Mouse (Mus musculus) stomach, postnatal 0 days (tissue): ENCODE measurements around the gene Itfg2. TPM values are rescaled to one million over a fixed set of nuclear protein-coding genes. Genes with fewer than 3 reads are reported as not detected.

Experiments
- ATAC-seq: fragments of 200-750 bp; cut with Nextera tagmentation; 2 replicates; pipeline ENCODE4 v1.8.0; 2017; ENCODE audit not compliant: low FRiP score, low TSS enrichment
- DNase-seq: peaks from one replicate; pipeline ENCODE4 v3.0.0-alpha.2; 2016; ENCODE audit warnings: low spot score
- H3K27ac ChIP-seq: fragments of 300-500 bp; sonication (generic); replicated peaks from 2 replicates; pipeline ENCODE4 v1.5.1; 2014; ENCODE audit warnings: mild to moderate bottlenecking, control low read depth
- H3K27me3 ChIP-seq: fragments of 300-500 bp; sonication (generic); 2 replicates; pipeline ENCODE4 v1.6.1; 2014; ENCODE audit warnings: low read length; ENCODE audit not compliant: control insufficient read depth, insufficient read depth
- H3K36me3 ChIP-seq: fragments of 300-500 bp; sonication (generic); 2 replicates; pipeline ENCODE4 v1.6.1; 2014; ENCODE audit warnings: low read length, mixed read lengths; ENCODE audit not compliant: control insufficient read depth, insufficient read depth
- H3K4me1 ChIP-seq: fragments of 300-500 bp; sonication (generic); replicated peaks from 2 replicates; pipeline ENCODE4 v1.6.1; 2014; ENCODE audit warnings: antibody characterized with exemption; ENCODE audit not compliant: control insufficient read depth, insufficient read depth
- H3K4me2 ChIP-seq: fragments of 300-500 bp; sonication (generic); replicated peaks from 2 replicates; pipeline ENCODE4 v1.6.1; 2014; ENCODE audit warnings: low read depth, mild to moderate bottlenecking, control low read depth, moderate library complexity
- H3K4me3 ChIP-seq: fragments of 300-500 bp; sonication (generic); 2 replicates; pipeline ENCODE4 v1.5.1; 2014; ENCODE audit warnings: low read depth, low read length, control low read depth
- H3K9ac ChIP-seq: fragments of 300-500 bp; sonication (generic); 2 replicates; pipeline ENCODE4 v1.6.1; 2014; ENCODE audit warnings: mild to moderate bottlenecking, low read length, control low read depth, mixed read lengths
- H3K9me3 ChIP-seq: fragments of 300-500 bp; sonication (generic); 2 replicates; pipeline ENCODE4 v1.6.1; 2016; ENCODE audit warnings: low read length; ENCODE audit not compliant: control insufficient read depth
- CTCF ChIP-seq: IDR thresholded peaks from 2 replicates; pipeline ENCODE4 v1.5.1; 2016; ENCODE audit warnings: antibody characterized with exemption, low read depth, mild to moderate bottlenecking, moderate library complexity
- EP300 ChIP-seq: optimal IDR thresholded peaks from 2 replicates; pipeline ENCODE3; 2016; ENCODE audit warnings: antibody characterized with exemption
- WGBS: fragments of 180-500 bp; shearing (Covaris S2); extraction: QIAGEN DNeasy Blood & Tissue Kit; methylation state at CpG from one replicate; pipeline ENCODE4 v1.1.7; 2014; 5-methylcytosine and 5-hydroxymethylcytosine counted together
- polyA plus RNA-seq: library from polyadenylated mRNA; unstranded; fragments of >200 nt; fragmentation: Nextera tagmentation; extraction: Ambion mirVana; gene quantifications from 2 replicates; pipeline ENCODE4 v1.2.1, GENCODE M21; 2015

Itfg2 gene
- polyA plus RNA-seq, 1 experiment from 2014 or later: 14.8 TPM

DNA sequence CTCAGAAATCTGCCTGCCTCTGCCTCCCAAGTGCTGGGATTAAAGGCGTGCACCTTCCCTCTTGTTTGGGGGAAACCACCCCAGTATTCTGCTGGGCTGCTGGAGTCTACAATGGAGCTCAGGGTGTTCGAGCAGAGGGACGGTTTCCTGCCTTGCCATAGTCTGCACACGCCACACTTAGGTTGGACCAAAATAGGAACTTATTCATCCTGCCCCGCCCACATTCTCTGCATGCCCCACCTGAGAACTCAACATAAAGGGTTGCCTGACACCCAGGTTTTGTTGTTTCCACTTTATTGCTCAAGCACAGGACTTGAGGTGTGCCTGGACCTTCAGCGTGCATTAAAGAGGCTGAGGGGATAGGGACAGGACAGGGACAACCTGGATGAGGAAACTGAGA is 5.1 kb upstream of the Itfg2 start:
- WGBS: 81% methylated on average over 6 of the region's 6 CpGs
- H3K27ac ChIP-seq: no peak overlapping the region
- no peak overlapping the region for H3K4me3 ChIP-seq
- TF ChIP-seq EP300: no peak
- no peak for TF ChIP-seq CTCF
- DNase-seq (no peak), ATAC-seq (peak; percentile 55; the same call in 1 of the 2 replicates)
- no peak overlapping the region for H3K4me2 ChIP-seq
- H3K4me1 ChIP-seq: no peaks in the 10 kb centered on the region
- no peaks in the 10 kb centered on the region for H3K9me3 ChIP-seq
- no peak overlapping the region for H3K9ac ChIP-seq
- H3K27me3 ChIP-seq: no peaks in the 10 kb centered on the region
- peaks cover 35% of the 10 kb centered on the region for H3K36me3 ChIP-seq

DNA sequence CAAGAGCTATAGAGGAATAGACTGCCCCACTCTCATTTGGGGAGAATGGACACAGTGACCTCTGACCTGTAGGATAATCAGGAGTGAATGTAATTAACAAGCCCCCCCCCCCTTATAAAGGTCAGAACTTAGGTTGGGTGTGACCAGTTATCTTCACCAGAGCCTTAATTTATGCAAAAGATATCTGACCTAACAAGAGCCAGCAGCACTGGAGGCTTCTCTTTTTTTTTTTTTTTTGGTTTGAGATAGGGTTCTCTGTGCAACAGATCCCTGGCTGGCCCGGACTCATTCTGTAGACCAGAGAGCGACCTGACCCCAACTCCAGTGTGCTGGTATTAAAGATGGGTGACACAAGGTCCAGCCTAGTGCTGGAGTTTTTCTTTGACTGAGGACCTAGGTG is 4.6 kb upstream of the Itfg2 start:
- no peaks in the 10 kb centered on the region for H3K27me3 ChIP-seq
- no peaks in the 10 kb centered on the region for H3K9me3 ChIP-seq
- 94% methylated on average over 2 of the region's 2 CpGs for WGBS
- ATAC-seq (no peak), DNase-seq (no peak)
- H3K4me3 ChIP-seq: no peak overlapping the region
- H3K4me2 ChIP-seq: no peak overlapping the region
- H3K36me3 ChIP-seq: peaks cover 32% of the 10 kb centered on the region
- no peak for TF ChIP-seq CTCF
- TF ChIP-seq EP300: no peak
- no peak overlapping the region for H3K27ac ChIP-seq
- no peak overlapping the region for H3K9ac ChIP-seq
- H3K4me1 ChIP-seq: no peaks in the 10 kb centered on the region

DNA sequence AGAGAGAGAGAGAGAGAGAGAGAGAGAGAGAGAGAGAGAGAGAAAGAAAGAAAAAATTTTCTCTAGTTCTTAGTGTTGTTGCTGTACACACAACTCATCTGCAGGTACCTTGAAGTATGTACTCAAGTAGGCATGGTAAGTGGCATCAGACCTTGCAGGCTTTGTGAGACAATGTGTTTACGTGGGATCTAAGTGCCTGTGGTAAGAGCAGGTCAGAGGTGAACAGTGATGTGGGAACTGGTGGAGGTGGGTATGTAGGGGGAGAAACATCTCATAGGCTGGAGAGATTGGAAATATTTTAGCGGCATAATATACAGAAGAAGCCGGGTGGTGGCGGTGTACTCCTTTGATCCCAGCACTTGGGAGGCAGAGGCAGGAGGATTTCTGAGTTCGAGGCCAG is 2.8 kb upstream of the Itfg2 start:
- H3K9me3 ChIP-seq: no peaks in the 10 kb centered on the region
- H3K27ac ChIP-seq: no peak overlapping the region
- H3K27me3 ChIP-seq: no peaks in the 10 kb centered on the region
- peaks cover 17% of the 10 kb centered on the region for H3K36me3 ChIP-seq
- H3K9ac ChIP-seq: no peak overlapping the region
- no peak overlapping the region for H3K4me2 ChIP-seq
- ATAC-seq (no peak), DNase-seq (no peak)
- no peaks in the 10 kb centered on the region for H3K4me1 ChIP-seq
- no peak overlapping the region for H3K4me3 ChIP-seq
- 89% methylated on average over 5 of the region's 5 CpGs for WGBS
- TF ChIP-seq EP300: no peak
- TF ChIP-seq CTCF: no peak

DNA sequence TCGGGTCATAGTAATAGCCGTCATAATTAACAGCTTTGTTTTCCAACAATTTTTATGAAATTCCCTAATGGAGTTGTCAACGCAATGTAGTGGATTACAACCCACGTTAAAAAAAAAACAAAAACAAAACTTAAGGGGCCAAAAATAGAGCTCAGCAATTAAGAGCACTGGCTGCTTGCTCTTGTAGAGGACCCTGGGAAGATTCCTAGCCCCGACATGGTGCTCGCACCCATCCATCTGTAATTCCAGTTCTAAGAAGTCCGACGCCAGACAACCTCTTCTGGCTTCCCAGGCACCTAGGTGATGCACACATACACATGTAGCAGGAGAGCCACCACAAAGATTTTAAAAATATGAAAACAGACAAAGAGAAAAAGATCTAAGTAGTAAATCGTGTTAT is 315 bp upstream of the Itfg2 start:
- no peak for TF ChIP-seq CTCF
- TF ChIP-seq EP300: no peak
- Histone ChIP-seq H3K9me3 (no peaks in the 10 kb centered on the region), H3K4me2 (peak overlapping the region; percentile 72), H3K9ac (peak overlapping the region; percentile 59), H3K4me1 (no peaks in the 10 kb centered on the region), H3K27ac (peak overlapping the region; percentile 92), H3K36me3 (peaks cover 5% of the 10 kb centered on the region; the same call in 1 of the 2 replicates), H3K4me3 (peak overlapping the region; percentile 65), H3K27me3 (no peaks in the 10 kb centered on the region)
- WGBS: 19% methylated on average over 9 of the region's 9 CpGs
- ATAC-seq (no peak), DNase-seq (no peak)

DNA sequence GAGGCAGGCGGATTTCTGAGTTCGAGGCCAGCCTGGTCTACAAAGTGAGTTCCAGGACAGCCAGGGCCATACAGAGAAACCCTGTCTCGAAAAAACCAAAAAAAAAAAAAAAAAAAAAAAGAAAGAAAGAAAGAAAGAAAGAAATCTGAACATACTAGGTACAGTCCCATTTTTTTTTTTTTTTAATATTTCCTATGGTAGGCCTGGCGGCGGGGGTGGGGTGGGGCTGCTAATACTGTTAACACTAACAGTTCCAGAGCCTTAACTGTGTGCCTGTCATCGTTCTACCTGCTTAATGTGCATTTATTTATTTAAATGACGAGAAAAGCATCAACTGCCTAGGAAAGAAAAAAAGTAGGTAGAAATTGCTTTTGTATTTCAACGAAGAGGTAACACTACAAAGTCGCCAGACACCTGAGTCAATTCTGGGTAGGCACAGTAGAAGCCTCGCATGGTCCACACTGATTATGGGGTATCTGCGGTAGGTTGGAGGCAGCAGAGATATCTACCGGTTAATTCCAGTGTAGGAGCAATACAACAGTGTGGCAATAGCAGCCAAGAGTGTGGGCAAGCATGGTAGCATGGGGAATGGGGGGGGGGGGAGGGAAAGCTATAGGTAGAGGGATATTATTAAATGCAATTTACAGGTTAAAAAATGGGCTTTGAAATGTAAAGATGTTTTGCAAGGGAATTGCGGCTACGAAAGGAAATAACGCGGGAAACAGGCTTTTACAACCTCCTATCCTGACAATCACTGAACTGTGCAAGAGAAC is 1.0 kb downstream of the Itfg2 start:
- Histone ChIP-seq H3K27me3 (no peaks in the 10 kb centered on the region), H3K4me1 (no peaks in the 10 kb centered on the region), H3K9ac (peak overlapping the region; percentile 59), H3K36me3 (no peaks in the 10 kb centered on the region), H3K4me3 (peak overlapping the region; percentile 65), H3K27ac (peak overlapping the region; percentile 92), H3K4me2 (peak overlapping the region; percentile 72), H3K9me3 (no peaks in the 10 kb centered on the region)
- DNase-seq (no peak), ATAC-seq (no peak)
- 33% methylated on average over 15 of the region's 16 CpGs for WGBS
- no peak for TF ChIP-seq CTCF
- no peak for TF ChIP-seq EP300

DNA sequence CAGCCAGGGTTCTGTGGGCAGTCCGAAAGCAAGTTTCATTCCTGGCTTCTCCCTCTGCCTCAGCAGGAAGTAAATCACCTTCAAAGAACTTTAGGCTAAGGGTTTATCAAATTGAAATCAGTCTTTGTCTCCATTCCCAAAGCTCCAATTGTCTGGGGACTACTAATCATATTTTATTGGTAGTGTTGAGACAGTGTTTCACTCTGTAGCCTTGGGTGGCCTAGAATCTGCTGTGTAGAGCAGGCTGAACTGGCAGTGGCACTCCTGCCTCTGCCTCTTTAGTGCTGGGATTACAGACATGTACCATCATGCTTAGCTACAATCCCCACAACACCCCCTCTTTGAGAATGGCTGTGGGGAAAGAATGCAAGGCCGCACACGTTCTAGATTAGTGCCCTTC is 3.3 kb downstream of the Itfg2 start:
- Histone ChIP-seq H3K27me3 (no peaks in the 10 kb centered on the region), H3K4me3 (no peak overlapping the region), H3K4me2 (no peak overlapping the region), H3K36me3 (no peaks in the 10 kb centered on the region), H3K9ac (no peak overlapping the region), H3K27ac (no peak overlapping the region), H3K9me3 (no peaks in the 10 kb centered on the region), H3K4me1 (no peaks in the 10 kb centered on the region)
- WGBS: 82% methylated on average over 3 of the region's 3 CpGs
- ATAC-seq (no peak), DNase-seq (no peak)
- TF ChIP-seq CTCF: no peak
- TF ChIP-seq EP300: no peak
